Mouse (Mus musculus) midbrain, embryonic 14.5 days (tissue): Measurements from ENCODE around the gene Aqp11. TPM values are rescaled to one million over a fixed set of nuclear protein-coding genes. Genes with fewer than 3 reads are reported as not detected.

Source experiments
- ATAC-seq: fragments of 200-750 bp; cut with Nextera tagmentation; 2 replicates; pipeline ENCODE4 v1.8.0; 2017; ENCODE audit warnings: moderate number of reproducible peaks, moderate library complexity; ENCODE audit not compliant: low FRiP score, low TSS enrichment
- DNase-seq: peaks from one replicate; pipeline ENCODE4 v3.0.0-alpha.2; 2015
- H3K27ac ChIP-seq: fragments of 300-500 bp; sonication (generic); replicated peaks from 2 replicates; pipeline ENCODE4 v1.5.1; 2014; ENCODE audit warnings: mild to moderate bottlenecking, low read depth, low read length, moderate library complexity
- H3K27me3 ChIP-seq: fragments of 300-500 bp; sonication (generic); 2 replicates; pipeline ENCODE4 v1.6.1; 2014; ENCODE audit warnings: low read length, control low read depth, mixed read lengths; ENCODE audit not compliant: control insufficient read depth, insufficient read depth
- H3K36me3 ChIP-seq: fragments of 300-500 bp; sonication (generic); 2 replicates; pipeline ENCODE4 v1.6.1; 2014; ENCODE audit warnings: low read length, control low read depth; ENCODE audit not compliant: control insufficient read depth, insufficient read depth
- H3K4me1 ChIP-seq: fragments of 300-500 bp; sonication (generic); 2 replicates; pipeline ENCODE4 v1.6.1; 2014; ENCODE audit warnings: mild to moderate bottlenecking, antibody characterized with exemption, low read length, control low read depth; ENCODE audit not compliant: control insufficient read depth, insufficient read depth
- H3K4me2 ChIP-seq: fragments of 300-500 bp; sonication (generic); 2 replicates; pipeline ENCODE4 v1.6.1; 2014; ENCODE audit warnings: mild to moderate bottlenecking, low read length, moderate library complexity
- H3K4me3 ChIP-seq: fragments of 300-500 bp; sonication (generic); replicated peaks from 2 replicates; pipeline ENCODE4 v1.5.1; 2014; ENCODE audit warnings: low read depth, low read length
- H3K9ac ChIP-seq: fragments of 300-500 bp; sonication (generic); replicated peaks from 2 replicates; pipeline ENCODE4 v1.6.1; 2014; ENCODE audit warnings: mild to moderate bottlenecking, low read length, moderate library complexity
- H3K9me3 ChIP-seq: fragments of 300-500 bp; sonication (generic); 2 replicates; pipeline ENCODE4 v1.6.1; 2016; ENCODE audit warnings: low read length, control low read depth, mixed read lengths; ENCODE audit not compliant: control insufficient read depth
- WGBS: fragments of 180-500 bp; shearing (Covaris S2); extraction: QIAGEN DNeasy Blood & Tissue Kit; methylation state at CpG from one replicate; pipeline ENCODE4 v1.1.7; 2014; 5-methylcytosine and 5-hydroxymethylcytosine counted together
- polyA plus RNA-seq: library from polyadenylated mRNA; unstranded; fragments of >200 nt; fragmentation: Nextera tagmentation; extraction: Ambion mirVana; gene quantifications from 2 replicates; pipeline ENCODE4 v1.2.1, GENCODE M21; 2014

Gene Aqp11
- polyA plus RNA-seq, 1 experiment from 2014 or later, result 18.5 TPM

DNA sequence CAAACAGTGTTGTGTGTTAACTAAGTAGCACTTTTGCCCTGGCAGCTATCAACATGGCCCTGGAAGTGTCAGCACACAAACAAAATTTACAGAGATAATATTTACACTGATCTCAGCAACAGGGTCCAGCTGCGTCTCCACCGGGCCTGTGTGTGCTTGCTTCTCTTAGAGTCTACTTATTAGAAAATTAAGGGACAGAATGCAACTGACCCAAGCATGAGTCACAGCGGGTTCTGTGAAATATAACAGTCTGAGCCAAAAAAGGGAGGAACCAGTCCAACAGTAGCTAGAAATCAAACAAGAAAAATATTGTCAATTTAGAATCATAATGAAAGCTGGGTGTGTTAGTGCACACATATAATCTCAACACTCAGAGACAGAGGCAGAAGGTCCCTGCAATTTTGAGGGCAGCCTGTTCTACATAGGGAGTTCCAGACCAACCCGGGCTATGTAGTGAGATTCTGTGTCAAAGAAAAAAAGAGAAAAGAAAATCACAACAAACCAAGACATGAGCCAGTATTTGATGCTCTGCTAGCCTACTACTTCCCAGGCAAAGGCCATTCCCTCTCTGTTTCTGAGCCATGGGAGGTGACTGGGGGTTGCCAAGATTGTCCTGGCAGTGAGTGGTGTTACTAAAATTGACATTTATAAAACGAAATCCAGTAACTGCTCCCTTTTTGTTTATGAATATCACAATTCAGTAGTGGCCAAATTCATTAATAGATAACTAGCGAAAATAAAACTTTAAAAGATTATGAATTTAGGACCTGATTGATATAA, 32.9 kb upstream of the Aqp11 start:
- 88% methylated on average over 6 of the region's 6 CpGs for WGBS
- ATAC-seq, result no peak
- Histone ChIP-seq H3K27ac (no peak overlapping the region), H3K4me3 (no peak overlapping the region), H3K36me3 (no peaks in the 10 kb centered on the region), H3K27me3 (no peaks in the 10 kb centered on the region), H3K9ac (no peak overlapping the region), H3K4me2 (no peak overlapping the region), H3K9me3 (no peaks in the 10 kb centered on the region), H3K4me1 (no peaks in the 10 kb centered on the region)
- no peak for DNase-seq

DNA sequence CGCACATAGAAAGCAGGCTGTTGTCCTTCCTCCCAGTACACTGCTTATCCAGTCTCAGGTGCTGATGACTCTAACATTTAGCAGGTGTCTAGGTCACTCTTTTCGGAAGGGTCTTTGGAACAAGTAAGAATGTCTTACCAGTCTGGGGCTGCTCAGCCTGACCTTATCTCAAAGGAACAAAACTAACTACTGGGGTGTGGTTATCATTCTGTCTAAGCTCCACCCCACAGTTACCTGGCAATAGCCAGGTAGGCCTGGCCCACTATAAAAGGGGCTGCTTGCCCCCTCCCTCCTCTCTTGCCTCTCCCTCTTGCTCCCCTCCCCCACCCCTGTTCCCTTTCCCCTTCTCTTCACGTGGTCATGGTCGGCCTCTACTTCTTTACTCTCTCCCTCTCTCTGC, 30.9 kb upstream of the Aqp11 start:
- ATAC-seq (no peak), DNase-seq (no peak)
- Histone ChIP-seq H3K4me1 (no peaks in the 10 kb centered on the region), H3K36me3 (no peaks in the 10 kb centered on the region), H3K4me3 (no peak overlapping the region), H3K4me2 (no peak overlapping the region), H3K9ac (no peak overlapping the region), H3K27ac (no peak overlapping the region), H3K27me3 (no peaks in the 10 kb centered on the region), H3K9me3 (no peaks in the 10 kb centered on the region)
- 82% methylated on average over 4 of the region's 4 CpGs for WGBS

DNA sequence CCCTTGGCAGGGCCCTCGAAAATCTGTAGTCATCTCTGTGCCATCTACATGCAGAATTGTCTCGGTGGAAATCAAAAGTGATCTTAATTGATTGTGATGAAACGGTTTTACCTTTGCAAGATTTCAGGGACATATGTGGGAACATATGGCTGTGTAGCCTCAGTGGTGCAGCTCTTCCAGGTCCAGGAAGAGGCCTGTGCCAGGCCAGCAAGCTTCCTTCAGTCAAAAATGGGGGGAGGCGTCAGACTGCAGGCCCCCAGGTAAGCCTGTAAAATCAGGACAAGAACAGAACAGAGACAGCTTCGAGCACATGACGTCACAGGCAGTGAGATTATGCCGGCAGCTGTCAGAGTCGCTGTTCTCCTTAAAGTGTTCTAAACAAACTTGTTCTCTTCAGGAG, 29.8 kb upstream of the Aqp11 start:
- Histone ChIP-seq H3K27ac (no peak overlapping the region), H3K27me3 (no peaks in the 10 kb centered on the region), H3K4me3 (no peak overlapping the region), H3K9ac (no peak overlapping the region), H3K4me1 (no peaks in the 10 kb centered on the region), H3K36me3 (no peaks in the 10 kb centered on the region), H3K4me2 (no peak overlapping the region), H3K9me3 (no peaks in the 10 kb centered on the region)
- WGBS, result 83% methylated on average over 8 of the region's 8 CpGs
- no peak for ATAC-seq
- DNase-seq, result no peak

DNA sequence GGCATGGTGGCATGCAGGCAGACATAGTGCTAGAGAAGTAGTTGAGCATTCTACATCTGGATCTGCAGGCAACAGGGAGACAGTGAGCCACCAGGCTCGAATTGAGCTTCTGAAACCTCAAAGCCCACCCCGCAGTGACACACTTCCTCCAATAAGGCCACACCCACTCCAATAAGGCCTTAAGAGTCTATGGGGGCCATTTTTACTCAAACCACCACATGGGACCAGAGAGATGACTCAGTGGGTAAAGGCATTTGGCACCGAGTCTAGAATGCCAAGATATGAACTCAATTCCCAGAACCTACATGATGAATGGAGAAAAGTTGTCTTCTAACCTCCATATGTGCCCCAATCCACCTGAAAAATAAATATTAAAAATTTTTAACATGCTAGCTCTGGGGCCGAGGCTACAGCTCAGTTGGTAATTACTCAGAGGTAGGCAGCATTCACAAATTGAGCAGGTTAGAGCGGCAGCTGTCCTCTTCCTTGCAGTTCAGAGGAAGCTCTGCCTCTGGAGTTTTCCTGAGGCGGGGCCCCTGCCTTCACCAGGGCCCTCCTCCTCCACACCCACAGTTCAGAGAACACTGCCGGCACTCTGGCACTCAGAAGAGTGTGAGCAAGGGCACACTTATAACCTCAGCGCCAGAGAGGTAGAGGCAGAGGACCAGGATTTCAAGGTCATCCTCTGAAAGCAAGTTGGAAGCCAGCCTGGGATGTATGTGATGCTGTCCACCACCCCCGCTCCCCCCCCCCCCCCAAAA, 28.5 kb upstream of the Aqp11 start:
- no peaks in the 10 kb centered on the region for H3K9me3 ChIP-seq
- H3K9ac ChIP-seq, result no peak overlapping the region
- H3K27me3 ChIP-seq, result no peaks in the 10 kb centered on the region
- 80% methylated on average over 9 of the region's 9 CpGs for WGBS
- H3K4me2 ChIP-seq, result no peak overlapping the region
- no peaks in the 10 kb centered on the region for H3K4me1 ChIP-seq
- ATAC-seq (no peak), DNase-seq (no peak)
- no peaks in the 10 kb centered on the region for H3K36me3 ChIP-seq
- no peak overlapping the region for H3K27ac ChIP-seq
- no peak overlapping the region for H3K4me3 ChIP-seq

DNA sequence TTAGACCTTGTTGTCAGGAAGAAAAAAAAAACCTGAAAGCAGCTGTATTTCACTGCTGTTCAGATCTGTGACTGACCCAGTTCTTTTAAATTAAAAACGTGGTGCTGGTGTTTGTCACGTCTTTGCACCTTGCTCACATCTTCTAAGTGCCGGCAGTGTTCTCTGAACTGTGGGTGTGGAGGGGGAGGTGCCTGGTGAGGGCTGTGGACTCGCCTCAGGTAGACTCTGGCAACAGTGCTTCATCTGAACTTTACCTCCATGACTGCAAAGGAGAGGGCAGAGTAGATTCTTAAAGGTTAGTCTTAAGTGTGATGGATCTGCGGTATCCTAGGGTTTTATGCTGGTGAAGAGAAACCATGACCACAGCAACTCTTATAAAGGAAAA, 27.9 kb upstream of the Aqp11 start:
- 84% methylated on average over 5 of the region's 5 CpGs for WGBS
- H3K9ac ChIP-seq, result no peak overlapping the region
- DNase-seq, result no peak

DNA sequence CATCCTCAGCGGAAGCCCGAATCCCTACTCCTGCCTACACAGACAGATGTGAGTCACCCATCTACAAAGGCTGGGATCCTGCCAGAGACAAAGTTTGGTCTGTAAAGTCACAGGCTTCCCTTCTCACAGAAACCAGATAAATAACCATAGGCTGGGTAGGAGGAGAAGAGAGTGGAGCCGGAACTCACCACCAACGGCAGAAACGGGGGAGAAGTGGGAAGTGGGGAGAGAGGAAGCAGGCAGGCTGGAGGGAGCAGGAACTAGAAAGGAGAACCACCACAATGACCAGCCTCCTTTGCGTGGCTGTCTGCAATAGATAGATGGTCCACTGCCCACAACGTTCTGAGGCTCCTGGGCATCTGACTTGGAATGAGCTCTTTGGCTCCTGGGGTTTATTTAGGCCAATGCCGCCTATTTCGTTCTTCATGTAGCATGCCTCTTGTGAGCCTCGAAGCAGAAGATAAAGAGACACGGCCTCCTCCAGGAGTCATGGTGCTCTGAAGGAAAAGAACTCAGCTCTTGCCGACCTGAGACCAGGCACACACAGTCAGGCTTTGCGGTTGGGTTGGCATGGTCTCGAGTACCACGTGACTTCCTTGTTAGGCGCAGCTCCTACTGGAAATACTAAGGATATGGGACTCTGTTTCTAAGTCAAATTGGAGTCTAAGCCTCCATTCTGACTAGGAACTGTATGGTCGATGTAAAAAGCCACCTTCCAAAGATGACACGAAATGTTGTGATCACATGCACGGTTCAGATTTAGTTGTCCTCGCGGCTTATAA, 27.3 kb upstream of the Aqp11 start:
- ATAC-seq, result no peak
- 93% methylated on average over 21 of the region's 21 CpGs for WGBS

More for the DNA sequence above, 27.9 kb upstream of the Aqp11 start:
- Histone ChIP-seq H3K27ac (no peak overlapping the region), H3K4me1 (no peaks in the 10 kb centered on the region), H3K4me2 (no peak overlapping the region), H3K27me3 (no peaks in the 10 kb centered on the region), H3K36me3 (no peaks in the 10 kb centered on the region), H3K9me3 (no peaks in the 10 kb centered on the region), H3K4me3 (no peak overlapping the region)
- no peak for ATAC-seq

DNA sequence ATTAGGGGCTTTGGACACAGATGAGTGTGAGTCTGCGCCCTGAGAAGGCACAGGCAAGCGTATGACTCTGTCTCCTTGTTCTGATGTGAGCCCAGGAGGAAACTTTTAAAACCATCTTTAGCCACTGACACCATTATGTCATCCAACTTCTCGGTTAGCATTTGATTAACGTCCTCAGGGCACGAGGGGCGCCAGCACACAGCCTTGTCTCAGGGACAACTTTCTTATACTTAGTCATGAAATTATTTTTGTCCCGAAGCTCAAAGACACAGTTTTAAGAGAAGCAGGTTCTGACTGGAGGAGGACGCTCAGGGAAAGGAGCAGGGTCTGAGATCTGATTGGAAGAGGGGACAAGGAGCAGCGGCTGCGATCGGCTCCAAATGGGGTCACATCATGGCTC, 26.5 kb upstream of the Aqp11 start:
- H3K4me1 ChIP-seq, result no peaks in the 10 kb centered on the region
- ATAC-seq (no peak), DNase-seq (no peak)
- no peak overlapping the region for H3K9ac ChIP-seq
- WGBS, result 88% methylated on average over 11 of the region's 11 CpGs
- H3K4me2 ChIP-seq, result no peak overlapping the region
- H3K27ac ChIP-seq, result no peak overlapping the region
- H3K36me3 ChIP-seq, result no peaks in the 10 kb centered on the region
- no peaks in the 10 kb centered on the region for H3K9me3 ChIP-seq
- no peak overlapping the region for H3K4me3 ChIP-seq
- H3K27me3 ChIP-seq, result no peaks in the 10 kb centered on the region

More for the DNA sequence above, 27.3 kb upstream of the Aqp11 start:
- H3K27ac ChIP-seq, result no peak overlapping the region
- no peaks in the 10 kb centered on the region for H3K36me3 ChIP-seq
- no peak overlapping the region for H3K9ac ChIP-seq
- H3K4me1 ChIP-seq, result no peaks in the 10 kb centered on the region
- no peaks in the 10 kb centered on the region for H3K9me3 ChIP-seq
- H3K4me2 ChIP-seq, result no peak overlapping the region
- no peak for DNase-seq
- no peaks in the 10 kb centered on the region for H3K27me3 ChIP-seq
- H3K4me3 ChIP-seq, result no peak overlapping the region

DNA sequence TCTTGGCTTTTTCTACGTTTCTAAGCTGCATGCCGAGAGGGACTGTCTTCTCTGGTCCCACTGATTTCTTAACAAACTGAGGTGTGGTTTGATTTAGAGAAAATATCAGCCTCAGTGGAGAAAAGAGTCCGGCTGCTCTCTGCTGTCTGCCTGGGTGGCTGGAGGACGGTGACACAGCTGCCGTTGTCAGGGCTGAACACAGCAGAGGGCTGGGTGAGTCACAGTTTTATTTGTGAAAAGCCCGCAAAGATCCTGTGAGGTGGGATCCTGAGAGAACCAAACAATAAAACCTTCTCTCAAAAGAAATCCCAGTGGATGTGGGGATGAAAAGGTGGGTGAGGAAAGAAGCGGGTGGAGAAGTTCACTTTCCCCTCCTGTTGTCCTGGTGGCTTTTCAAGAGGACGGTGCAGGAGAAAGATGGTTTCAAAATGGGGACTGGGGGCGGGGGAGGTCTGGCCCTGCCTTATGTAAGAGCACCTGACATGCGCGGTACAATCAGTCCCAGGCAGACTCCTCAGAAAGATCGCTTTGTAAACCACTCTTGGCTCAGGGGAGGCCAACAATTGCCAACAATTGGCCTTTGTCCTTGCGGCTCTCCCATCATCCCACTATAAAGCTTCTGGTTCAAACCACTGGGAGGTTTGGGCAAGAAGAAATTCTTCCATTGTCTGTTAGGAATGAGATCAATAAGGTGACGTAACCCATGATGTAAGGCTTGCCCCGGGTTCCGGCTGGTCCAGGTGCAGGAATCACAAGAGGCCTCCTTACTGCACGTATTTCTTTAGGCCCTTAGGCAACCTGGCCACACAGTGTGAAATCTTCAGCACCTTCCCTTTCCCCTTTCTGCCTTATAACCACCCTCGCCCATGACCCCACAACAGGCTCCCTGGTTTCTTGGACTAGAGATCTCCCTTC, 19.1 kb upstream of the Aqp11 start:
- ATAC-seq, result peak; percentile 84

More for the DNA sequence above, 19.1 kb upstream of the Aqp11 start:
- Histone ChIP-seq H3K4me1 (0 out of 2 replicates have a peak, but pooled peaks cover 6% of the 10 kb centered on the region), H3K4me3 (0 out of 2 replicates have a peak overlapping the region, but pooled peaks have one; percentile 2), H3K36me3 (no peaks in the 10 kb centered on the region), H3K9ac (peak overlapping the region; percentile 36; the same call in 1 of the 2 replicates), H3K27me3 (no peaks in the 10 kb centered on the region), H3K27ac (peak overlapping the region; percentile 63), H3K9me3 (no peaks in the 10 kb centered on the region), H3K4me2 (peak overlapping the region; percentile 44)
- DNase-seq, result peak; percentile 73
- WGBS, result 28% methylated on average over 18 of the region's 18 CpGs
